Mouse (Mus musculus) neural tube, embryonic 12.5 days (tissue): ENCODE data around the gene Zdhhc24. TPM values are rescaled to one million over a fixed set of nuclear protein-coding genes. Genes with fewer than 3 reads are reported as not detected.
A peak's percentile ranks its signal among the peaks of the same experiment; 100 is the strongest.

Source experiments
- ATAC-seq: fragments of 200-750 bp; cut with Nextera tagmentation; 2 replicates; pipeline ENCODE4 v1.8.0; 2017; ENCODE audit warnings: low read depth, mild to moderate bottlenecking, moderate TSS enrichment, moderate library complexity; ENCODE audit not compliant: low FRiP score
- H3K27ac ChIP-seq: fragments of 300-500 bp; sonication (generic); 2 replicates; pipeline ENCODE4 v1.5.1; 2016
- H3K27me3 ChIP-seq: fragments of 300-500 bp; sonication (generic); replicated peaks from 2 replicates; pipeline ENCODE4 v1.6.1; 2016; ENCODE audit warnings: mild to moderate bottlenecking
- H3K36me3 ChIP-seq: fragments of 300-500 bp; sonication (generic); 2 replicates; pipeline ENCODE4 v1.6.1; 2016; ENCODE audit warnings: mild to moderate bottlenecking
- H3K4me1 ChIP-seq: fragments of 300-500 bp; sonication (generic); 2 replicates; pipeline ENCODE4 v1.6.1; 2016
- H3K4me2 ChIP-seq: fragments of 300-500 bp; sonication (generic); replicated peaks from 2 replicates; pipeline ENCODE4 v1.6.1; 2016; ENCODE audit warnings: mild to moderate bottlenecking
- H3K4me3 ChIP-seq: fragments of 300-500 bp; sonication (generic); 2 replicates; pipeline ENCODE4 v1.5.1; 2016
- H3K9ac ChIP-seq: fragments of 300-500 bp; sonication (generic); 2 replicates; pipeline ENCODE4 v1.6.1; 2016; ENCODE audit warnings: mild to moderate bottlenecking
- H3K9me3 ChIP-seq: fragments of 300-500 bp; sonication (generic); 2 replicates; pipeline ENCODE4 v1.6.1; 2016; ENCODE audit warnings: mild to moderate bottlenecking
- WGBS: fragments of 180-500 bp; shearing (Covaris S2); methylation state at CpG from one replicate; pipeline ENCODE4 v1.1.7; 2016; 5-methylcytosine and 5-hydroxymethylcytosine counted together
- polyA plus RNA-seq: library from polyadenylated mRNA; unstranded; fragments of >200 nt; fragmentation: Nextera tagmentation; extraction: Ambion mirVana; gene quantifications from 2 replicates; pipeline ENCODE4 v1.2.1, GENCODE M21; 2016

Zdhhc24 gene
- polyA plus RNA-seq, 1 experiment from 2014 or later: 21.4 TPM

DNA sequence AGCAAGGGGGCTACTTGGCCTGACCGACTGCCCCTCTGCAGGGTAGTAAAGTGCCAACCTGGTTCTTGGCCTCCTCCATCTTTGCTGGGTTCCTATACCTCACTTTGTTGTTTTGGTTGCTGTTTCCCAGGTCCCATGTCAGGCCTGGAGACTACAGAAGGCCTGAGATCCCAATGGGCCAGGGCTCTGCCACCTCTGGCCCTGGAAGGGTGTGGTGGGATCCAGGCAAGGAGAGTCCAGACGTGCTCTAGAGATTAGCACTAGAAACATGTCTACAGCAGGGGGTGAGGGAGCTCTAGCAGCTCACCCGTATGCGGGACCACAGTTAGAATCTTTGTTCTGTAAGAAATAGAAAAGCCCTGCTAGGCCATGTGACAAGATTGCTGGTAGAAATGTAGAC lies 5.5 kb downstream of the Zdhhc24 start:
- no peak overlapping the region for H3K9ac ChIP-seq
- no peaks in the 10 kb centered on the region for H3K9me3 ChIP-seq
- no peak overlapping the region for H3K4me3 ChIP-seq
- H3K36me3 ChIP-seq: peaks cover 4% of the 10 kb centered on the region; the same call in 1 of the 2 replicates
- no peak overlapping the region for H3K4me2 ChIP-seq
- WGBS: 83% methylated on average over 4 of the region's 4 CpGs
- no peak for ATAC-seq
- H3K27me3 ChIP-seq: no peaks in the 10 kb centered on the region
- H3K27ac ChIP-seq: no peak overlapping the region
- peaks cover 12% of the 10 kb centered on the region; the same call in 1 of the 2 replicates for H3K4me1 ChIP-seq

DNA sequence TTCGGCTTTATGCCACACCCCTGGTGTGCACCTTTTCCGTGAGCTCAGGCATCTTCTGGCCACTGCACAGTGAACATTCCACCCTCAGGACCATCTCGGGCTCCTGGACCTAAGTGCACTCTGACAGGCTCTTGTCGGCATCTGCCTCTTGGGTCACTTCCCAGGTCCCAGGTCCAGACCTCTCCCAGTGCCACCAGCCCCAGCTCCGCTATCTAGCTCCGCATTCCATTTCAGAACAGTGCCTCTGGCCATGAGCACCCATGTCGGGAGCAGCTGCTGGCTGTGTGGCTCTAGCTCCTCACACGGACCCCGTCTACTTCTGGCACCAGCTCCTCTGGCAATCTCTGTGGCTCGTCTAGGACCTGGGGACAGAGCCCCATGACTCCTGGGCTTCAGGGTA lies 11.3 kb downstream of the Zdhhc24 start:
- peaks cover 38% of the 10 kb centered on the region for H3K36me3 ChIP-seq
- H3K4me3 ChIP-seq: no peak overlapping the region
- H3K27ac ChIP-seq: no peak overlapping the region
- H3K4me2 ChIP-seq: no peak overlapping the region
- no peak for ATAC-seq
- no peaks in the 10 kb centered on the region for H3K4me1 ChIP-seq
- no peaks in the 10 kb centered on the region for H3K27me3 ChIP-seq
- H3K9me3 ChIP-seq: no peaks in the 10 kb centered on the region
- 85% methylated on average over 10 of the region's 10 CpGs for WGBS
- no peak overlapping the region for H3K9ac ChIP-seq

GRCm38 (mm10) chr19:4891798-4892197 lies 13.3 kb downstream of the Zdhhc24 start:
- Histone ChIP-seq H3K9ac (no peak overlapping the region), H3K4me3 (no peak overlapping the region), H3K9me3 (no peaks in the 10 kb centered on the region), H3K27me3 (no peaks in the 10 kb centered on the region), H3K4me2 (no peak overlapping the region), H3K36me3 (peaks cover 42% of the 10 kb centered on the region), H3K27ac (no peak overlapping the region), H3K4me1 (no peaks in the 10 kb centered on the region)
- WGBS: 83% methylated on average over 3 of the region's 3 CpGs
- no peak for ATAC-seq

DNA sequence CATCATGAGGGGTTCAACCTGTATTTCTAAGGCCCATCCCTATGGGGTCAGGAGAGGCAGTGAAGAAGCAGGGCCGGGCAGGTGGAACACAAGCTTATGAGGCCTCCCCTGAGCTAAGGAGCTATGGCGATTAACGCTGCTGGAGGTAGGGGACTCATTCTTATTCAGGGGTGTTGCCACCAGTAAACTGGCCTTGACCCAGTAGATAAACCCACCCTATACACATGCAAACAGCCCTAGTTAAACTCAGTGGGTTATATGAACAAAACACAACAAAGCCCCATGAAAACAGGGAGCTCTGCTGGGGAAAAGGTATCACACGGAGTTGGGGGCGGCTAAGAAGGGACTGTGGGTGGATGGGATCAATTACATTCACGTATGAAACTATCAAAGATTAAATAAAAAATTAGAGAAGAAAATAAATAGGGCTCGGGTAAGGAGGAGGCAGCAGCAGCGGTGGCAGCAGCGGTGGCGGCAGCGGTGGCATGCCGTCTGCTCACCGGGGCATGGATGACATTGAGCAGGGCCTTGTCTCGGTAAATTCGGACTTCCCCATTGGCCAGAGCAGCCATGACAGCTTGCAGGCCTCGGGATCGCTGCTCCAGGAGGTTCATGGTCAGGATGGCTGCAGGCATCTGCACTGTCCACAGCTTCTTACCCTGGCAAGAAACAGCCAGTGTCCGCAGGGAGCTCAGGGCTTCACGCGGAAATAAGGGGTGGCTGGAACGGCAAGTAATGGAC lies 18.5 kb downstream of the Zdhhc24 start:
- 51% methylated on average over 21 of the region's 21 CpGs for WGBS
- H3K27me3 ChIP-seq: no peaks in the 10 kb centered on the region
- no peak overlapping the region for H3K9ac ChIP-seq
- H3K4me2 ChIP-seq: no peak overlapping the region
- no peak overlapping the region for H3K27ac ChIP-seq
- H3K9me3 ChIP-seq: no peaks in the 10 kb centered on the region
- H3K4me1 ChIP-seq: no peaks in the 10 kb centered on the region
- peaks cover 49% of the 10 kb centered on the region for H3K36me3 ChIP-seq
- no peak for ATAC-seq
- no peak overlapping the region for H3K4me3 ChIP-seq

DNA sequence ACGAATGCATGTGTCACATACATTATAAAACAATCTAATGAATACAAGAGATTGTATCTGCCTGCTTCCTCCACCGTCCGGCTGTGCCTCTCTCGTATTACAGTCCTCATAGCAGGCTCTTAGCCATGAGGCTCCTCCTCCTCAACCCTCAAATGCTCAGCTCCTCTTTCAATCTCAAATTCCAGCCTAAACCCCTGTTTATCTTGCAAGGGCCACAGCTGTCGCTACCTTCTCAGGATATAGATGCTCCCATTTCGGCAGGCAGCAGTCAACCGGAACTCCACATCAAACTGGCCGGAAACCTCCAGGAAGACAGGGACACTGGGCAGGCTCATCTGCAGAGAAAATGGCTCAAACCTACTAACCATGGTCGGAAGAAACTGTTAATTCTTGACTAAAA lies 20.5 kb downstream of the Zdhhc24 start:
- Histone ChIP-seq H3K4me2 (no peak overlapping the region), H3K27me3 (no peaks in the 10 kb centered on the region), H3K4me3 (no peak overlapping the region), H3K27ac (no peak overlapping the region), H3K9ac (no peak overlapping the region), H3K4me1 (no peaks in the 10 kb centered on the region), H3K9me3 (no peaks in the 10 kb centered on the region), H3K36me3 (peaks cover 52% of the 10 kb centered on the region)
- ATAC-seq: no peak
- WGBS: 79% methylated on average over 9 of the region's 9 CpGs

GRCm38 (mm10) chr19:4899888-4900287 lies 21.4 kb downstream of the Zdhhc24 start:
- 78% methylated on average over 3 of the region's 3 CpGs for WGBS

GRCm38 (mm10) chr19:4905979-4906794 lies 27.7 kb downstream of the Zdhhc24 start, which contains the start of gene Bbs1:
Gene Bbs1 (minus strand): TSS chr19:4906628.
- H3K4me2 ChIP-seq: peak within 1 kb of the TSS; percentile 73

More at GRCm38 (mm10) chr19:4899888-4900287, 21.4 kb downstream of the Zdhhc24 start:
- Histone ChIP-seq H3K9me3 (no peaks in the 10 kb centered on the region), H3K9ac (no peak overlapping the region), H3K27me3 (no peaks in the 10 kb centered on the region), H3K4me3 (no peak overlapping the region), H3K4me1 (no peaks in the 10 kb centered on the region), H3K36me3 (peaks cover 52% of the 10 kb centered on the region), H3K4me2 (no peak overlapping the region), H3K27ac (no peak overlapping the region)
- no peak for ATAC-seq

GRCm38 (mm10) chr19:4908107-4908506 lies 29.6 kb downstream of the Zdhhc24 start:
- Histone ChIP-seq H3K27me3 (no peaks in the 10 kb centered on the region), H3K4me2 (no peak overlapping the region), H3K9ac (no peak overlapping the region), H3K4me3 (no peak overlapping the region), H3K9me3 (no peaks in the 10 kb centered on the region), H3K36me3 (peaks cover 54% of the 10 kb centered on the region), H3K4me1 (peaks cover 5% of the 10 kb centered on the region), H3K27ac (no peak overlapping the region)
- 84% methylated on average over 4 of the region's 4 CpGs for WGBS
- no peak for ATAC-seq

More at GRCm38 (mm10) chr19:4905979-4906794, 27.7 kb downstream of the Zdhhc24 start, which contains the start of gene Bbs1:
- Histone ChIP-seq H3K4me3 (peak within 1 kb of the TSS; percentile 58), H3K27ac (no peak within 1 kb of the TSS), H3K27me3 (no peaks in the 10 kb centered on the region), H3K36me3 (peaks cover 49% of the 10 kb centered on the region), H3K9ac (peak within 1 kb of the TSS; percentile 48), H3K4me1 (peaks cover 5% of the 10 kb centered on the region), H3K9me3 (no peaks in the 10 kb centered on the region)
- peak; percentile 58; the same call in 1 of the 2 replicates for ATAC-seq
- WGBS: 9% methylated on average over 31 of the region's 31 CpGs

DNA sequence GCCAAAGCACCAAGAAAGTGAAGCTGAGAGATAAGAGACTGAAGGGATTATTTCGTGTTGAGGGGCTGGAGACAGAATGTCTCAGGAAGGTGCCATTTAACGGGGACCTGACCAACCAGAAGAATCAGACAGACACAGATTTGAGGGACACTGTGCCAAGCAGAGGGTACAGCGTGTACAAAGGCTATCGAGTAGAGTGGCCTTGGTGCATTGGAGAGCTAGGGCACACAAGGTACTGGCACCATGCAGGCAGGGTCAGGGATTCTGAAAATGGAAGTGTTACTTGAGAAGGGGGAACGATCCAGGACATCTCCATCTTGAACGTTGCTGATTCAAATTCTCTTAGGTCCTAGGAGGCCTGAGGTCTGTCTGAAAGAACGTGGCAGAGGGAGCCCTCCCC lies 30.9 kb downstream of the Zdhhc24 start:
- peaks cover 5% of the 10 kb centered on the region for H3K4me1 ChIP-seq
- no peaks in the 10 kb centered on the region for H3K9me3 ChIP-seq
- no peak overlapping the region for H3K27ac ChIP-seq
- no peak overlapping the region for H3K4me2 ChIP-seq
- no peak overlapping the region for H3K9ac ChIP-seq
- no peaks in the 10 kb centered on the region for H3K27me3 ChIP-seq
- 93% methylated on average over 7 of the region's 7 CpGs for WGBS
- H3K36me3 ChIP-seq: peaks cover 60% of the 10 kb centered on the region
- no peak overlapping the region for H3K4me3 ChIP-seq
- no peak for ATAC-seq

GRCm38 (mm10) chr19:4915924-4916603 lies 37.6 kb downstream of the Zdhhc24 start:
- ATAC-seq: no peak
- Histone ChIP-seq H3K9ac (no peak overlapping the region), H3K4me1 (no peaks in the 10 kb centered on the region), H3K4me3 (no peak overlapping the region), H3K27ac (no peak overlapping the region), H3K4me2 (no peak overlapping the region), H3K27me3 (no peaks in the 10 kb centered on the region), H3K36me3 (peaks cover 93% of the 10 kb centered on the region), H3K9me3 (no peaks in the 10 kb centered on the region)
- WGBS: 94% methylated on average over 15 of the region's 15 CpGs

DNA sequence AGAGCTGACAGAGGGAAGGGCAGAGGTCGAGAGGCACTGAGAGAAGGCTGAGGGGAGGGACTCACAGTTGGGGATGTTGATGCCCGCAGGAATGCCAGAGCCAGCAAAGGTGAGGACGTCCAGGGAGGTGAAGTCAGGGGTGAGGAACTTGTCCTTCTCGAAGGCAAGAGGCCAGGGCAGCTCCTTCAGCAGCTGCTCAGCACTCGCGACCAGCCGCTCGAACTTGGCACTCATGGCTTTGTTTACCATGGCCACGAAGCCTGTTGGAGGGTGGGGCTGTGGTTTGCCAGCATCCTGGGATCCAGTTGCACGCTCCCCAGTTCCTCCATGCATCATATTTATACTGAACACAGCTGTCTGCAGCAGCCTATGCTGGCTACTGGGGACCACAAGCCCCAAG lies 38.4 kb downstream of the Zdhhc24 start:
- peaks cover 96% of the 10 kb centered on the region for H3K36me3 ChIP-seq
- ATAC-seq: no peak

DNA sequence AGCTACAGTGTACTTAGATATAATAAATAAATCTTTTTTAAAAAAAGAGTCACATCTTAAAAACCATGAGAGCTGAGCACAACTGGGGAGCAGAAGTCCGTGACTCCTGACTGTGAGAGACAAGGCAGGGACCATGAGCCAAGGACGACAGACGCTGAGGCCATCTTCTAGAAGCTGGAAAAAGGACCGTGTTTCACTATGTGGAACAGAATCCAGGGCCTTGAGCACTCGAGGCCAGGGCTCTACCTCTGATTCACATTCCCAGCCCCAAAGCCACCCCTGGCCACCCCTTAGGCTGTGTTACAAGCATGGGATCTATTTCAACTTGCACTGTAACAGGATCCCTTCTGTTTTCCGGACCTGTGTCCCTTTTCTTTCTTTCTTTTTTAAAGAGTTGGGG lies 41.2 kb downstream of the Zdhhc24 start:
- 88% methylated on average over 6 of the region's 6 CpGs for WGBS
- Histone ChIP-seq H3K9me3 (no peaks in the 10 kb centered on the region), H3K4me3 (no peak overlapping the region), H3K27me3 (no peaks in the 10 kb centered on the region), H3K4me2 (no peak overlapping the region), H3K27ac (no peak overlapping the region), H3K9ac (no peak overlapping the region), H3K4me1 (no peaks in the 10 kb centered on the region), H3K36me3 (peaks cover 96% of the 10 kb centered on the region)
- ATAC-seq: no peak

More for the DNA sequence above, 38.4 kb downstream of the Zdhhc24 start:
- Histone ChIP-seq H3K27me3 (no peaks in the 10 kb centered on the region), H3K9ac (no peak overlapping the region), H3K27ac (no peak overlapping the region), H3K4me3 (no peak overlapping the region), H3K4me2 (no peak overlapping the region), H3K9me3 (no peaks in the 10 kb centered on the region), H3K4me1 (no peaks in the 10 kb centered on the region)
- WGBS: 94% methylated on average over 10 of the region's 10 CpGs
